Mouse (Mus musculus) heart, embryonic 10.5 days (tissue): ENCODE data around the gene Sept1. TPM values are rescaled to one million over a fixed set of nuclear protein-coding genes. Genes with fewer than 3 reads are reported as not detected.
"Not testable (repeated sequence)": the region's sequence is repeated elsewhere in the genome, so short reads cannot be mapped to it uniquely, and the experiment has no call there.

Experiments used
- DNase-seq: peaks from one replicate; pipeline ENCODE4 v3.0.0-alpha.2; 2017; ENCODE audit warnings: low spot score
- H3K27ac ChIP-seq: fragments of 300-500 bp; sonication (generic); 2 replicates; pipeline ENCODE4 v1.5.1; 2016; ENCODE audit warnings: mild to moderate bottlenecking
- H3K27me3 ChIP-seq: fragments of 300-500 bp; sonication (generic); 2 replicates; pipeline ENCODE4 v1.6.1; 2016; ENCODE audit warnings: mild to moderate bottlenecking; ENCODE audit not compliant: poor library complexity, insufficient read depth, severe bottlenecking
- H3K36me3 ChIP-seq: fragments of 300-500 bp; sonication (generic); 2 replicates; pipeline ENCODE4 v1.6.1; 2016; ENCODE audit warnings: mild to moderate bottlenecking, moderate library complexity
- H3K4me1 ChIP-seq: fragments of 300-500 bp; sonication (generic); 2 replicates; pipeline ENCODE4 v1.6.1; 2016; ENCODE audit warnings: mild to moderate bottlenecking
- H3K4me3 ChIP-seq: fragments of 300-500 bp; sonication (generic); 2 replicates; pipeline ENCODE4 v1.5.1; 2016; ENCODE audit warnings: mild to moderate bottlenecking, moderate library complexity
- H3K9me3 ChIP-seq: fragments of 300-500 bp; sonication (generic); 2 replicates; pipeline ENCODE4 v1.6.1; 2016; ENCODE audit warnings: mild to moderate bottlenecking, moderate library complexity
- WGBS: fragments of 180-500 bp; shearing (Covaris S2); methylation state at CpG from one replicate; pipeline ENCODE4 v1.1.7; 2016; 5-methylcytosine and 5-hydroxymethylcytosine counted together
- polyA plus RNA-seq: library from polyadenylated mRNA; unstranded; fragments of >200 nt; fragmentation: Nextera tagmentation; extraction: Ambion mirVana; gene quantifications from 2 replicates; pipeline ENCODE4 v1.2.1, GENCODE M21; 2016

The Sept1 gene
- polyA plus RNA-seq, 1 experiment from 2014 or later, result 25.4 TPM

- H3K36me3 ChIP-seq, result 0 out of 2 replicates have a peak, but pooled peaks cover 5% of the 10 kb centered on the region
- no peaks in the 10 kb centered on the region for H3K27me3 ChIP-seq
- 0 out of 2 replicates have a peak, but pooled peaks cover 3% of the 10 kb centered on the region for H3K9me3 ChIP-seq
- no peak for DNase-seq
- WGBS, result 90% methylated on average over 3 of the region's 3 CpGs
- H3K4me1 ChIP-seq, result peaks cover 19% of the 10 kb centered on the region
- H3K4me3 ChIP-seq, result no peak overlapping the region
- H3K27ac ChIP-seq, result no peak overlapping the region
These were observed 30.6 kb upstream of the Sept1 start for GRCm38 (mm10) chr7:127263526-127263925.

- DNase-seq, result no peak
- 82% methylated on average over 10 of the region's 10 CpGs for WGBS
- Histone ChIP-seq H3K27ac (no peak overlapping the region), H3K27me3 (no peaks in the 10 kb centered on the region), H3K4me3 (no peak overlapping the region), H3K9me3 (no peaks in the 10 kb centered on the region), H3K4me1 (peaks cover 19% of the 10 kb centered on the region), H3K36me3 (peaks cover 8% of the 10 kb centered on the region)
These were observed 29.5 kb upstream of the Sept1 start for GRCm38 (mm10) chr7:127262218-127262961.

DNA sequence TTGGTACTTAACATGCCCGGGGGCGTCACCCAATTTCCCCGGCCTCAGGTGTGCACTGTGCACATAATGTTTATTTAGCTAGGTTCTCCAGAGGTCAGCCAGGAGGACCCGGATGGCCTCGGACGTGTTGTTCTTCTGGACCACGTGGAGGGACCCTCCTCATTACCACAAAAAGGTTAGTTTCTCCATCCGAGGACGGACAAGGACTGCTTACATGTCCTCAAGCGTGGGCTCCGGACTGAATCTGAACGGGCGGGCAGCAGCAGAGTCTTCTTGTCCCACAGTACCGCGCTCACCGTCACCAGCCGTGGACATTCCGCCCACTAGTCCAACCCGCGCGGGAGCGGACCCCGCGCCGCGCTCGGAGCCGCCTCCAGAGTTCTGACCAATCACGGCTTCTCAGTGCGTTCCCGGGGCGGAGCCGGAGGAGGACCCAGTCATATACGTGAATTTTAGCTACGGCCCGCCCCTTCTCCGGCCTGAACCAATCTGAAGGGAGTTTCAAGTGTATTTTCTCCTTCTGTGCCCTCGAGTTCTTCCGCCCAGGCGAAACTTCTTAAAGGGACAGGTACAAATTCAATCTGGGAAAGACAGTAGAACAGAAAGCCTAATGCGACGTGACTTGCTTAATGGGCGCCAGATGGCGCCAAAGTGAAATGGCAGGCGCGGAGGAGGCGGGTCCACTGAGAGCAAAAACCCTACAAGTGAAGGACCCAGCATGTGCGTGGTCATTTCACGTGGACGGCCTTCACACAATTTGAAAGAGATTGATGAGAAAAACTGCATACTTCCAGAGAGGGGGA is 27.6 kb upstream of the Sept1 start, which contains the start of gene Dctpp1:
Gene Dctpp1, minus strand, starts transcription at position 401 of the 803 bp plus-strand sequence.
- Histone ChIP-seq H3K9me3 (no peaks in the 10 kb centered on the region), H3K36me3 (peaks cover 22% of the 10 kb centered on the region), H3K27me3 (no peaks in the 10 kb centered on the region), H3K4me1 (peaks cover 19% of the 10 kb centered on the region), H3K27ac (peak within 1 kb of the TSS; percentile 87), H3K4me3 (peak within 1 kb of the TSS; percentile 76)
- peak; percentile 100 for DNase-seq
- WGBS, result under 1% methylated on average over 50 of the region's 50 CpGs

DNA sequence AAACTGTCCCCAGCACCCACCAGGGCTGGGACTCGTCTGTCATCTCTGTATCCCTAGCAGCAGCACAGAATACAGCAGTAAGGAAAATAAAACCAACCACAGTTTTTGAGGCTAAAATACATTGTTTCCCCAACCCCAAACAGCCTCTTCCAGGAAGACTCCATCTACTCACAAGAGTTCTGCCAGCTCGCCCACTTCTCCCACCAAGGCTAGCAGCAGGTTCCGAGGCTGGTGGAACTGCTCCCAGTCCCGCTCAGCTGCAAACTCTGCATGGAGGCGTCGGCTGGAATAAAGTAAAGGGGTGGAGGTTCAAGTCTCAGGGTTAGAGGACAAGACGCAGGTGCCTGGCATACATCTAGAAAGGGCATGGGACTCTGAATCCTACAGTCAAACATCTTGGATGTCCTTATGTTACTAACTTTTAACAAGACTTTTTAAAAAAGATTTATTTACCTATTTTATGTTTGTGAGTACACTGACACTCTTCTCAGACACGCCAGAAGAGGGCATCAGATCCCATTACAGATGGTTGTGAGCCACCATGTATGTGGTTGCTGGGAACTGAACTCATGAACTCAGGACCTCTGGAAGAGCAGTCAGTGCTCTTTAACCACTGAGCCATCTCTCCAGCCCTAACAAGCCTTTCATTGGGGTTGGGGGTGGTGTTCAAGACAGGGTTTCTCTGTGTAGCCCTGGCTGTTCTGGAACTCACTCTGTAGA is 26.4 kb upstream of the Sept1 start:
- Histone ChIP-seq H3K4me3 (peak overlapping the region; percentile 76), H3K36me3 (peaks cover 22% of the 10 kb centered on the region), H3K27ac (no peak overlapping the region), H3K9me3 (no peaks in the 10 kb centered on the region), H3K4me1 (peaks cover 27% of the 10 kb centered on the region), H3K27me3 (no peaks in the 10 kb centered on the region)
- DNase-seq, result no peak
- WGBS, result 70% methylated on average over 8 of the region's 8 CpGs

GRCm38 (mm10) chr7:127256518-127256917 is 23.6 kb upstream of the Sept1 start:
- peaks cover 34% of the 10 kb centered on the region for H3K4me1 ChIP-seq
- H3K27ac ChIP-seq, result no peak overlapping the region
- no peak overlapping the region for H3K4me3 ChIP-seq
- H3K9me3 ChIP-seq, result no peaks in the 10 kb centered on the region
- 88% methylated on average over 5 of the region's 5 CpGs for WGBS
- peaks cover 32% of the 10 kb centered on the region for H3K36me3 ChIP-seq
- H3K27me3 ChIP-seq, result no peaks in the 10 kb centered on the region
- DNase-seq, result no peak

- H3K4me3 ChIP-seq, result no peak overlapping the region
- H3K27ac ChIP-seq, result no peak overlapping the region
- H3K27me3 ChIP-seq, result no peaks in the 10 kb centered on the region
- peaks cover 34% of the 10 kb centered on the region for H3K36me3 ChIP-seq
- 86% methylated on average over 2 of the region's 2 CpGs for WGBS
- DNase-seq, result no peak
- no peaks in the 10 kb centered on the region for H3K9me3 ChIP-seq
- H3K4me1 ChIP-seq, result peaks cover 29% of the 10 kb centered on the region
These were observed 23.0 kb upstream of the Sept1 start for GRCm38 (mm10) chr7:127255965-127256364.

DNA sequence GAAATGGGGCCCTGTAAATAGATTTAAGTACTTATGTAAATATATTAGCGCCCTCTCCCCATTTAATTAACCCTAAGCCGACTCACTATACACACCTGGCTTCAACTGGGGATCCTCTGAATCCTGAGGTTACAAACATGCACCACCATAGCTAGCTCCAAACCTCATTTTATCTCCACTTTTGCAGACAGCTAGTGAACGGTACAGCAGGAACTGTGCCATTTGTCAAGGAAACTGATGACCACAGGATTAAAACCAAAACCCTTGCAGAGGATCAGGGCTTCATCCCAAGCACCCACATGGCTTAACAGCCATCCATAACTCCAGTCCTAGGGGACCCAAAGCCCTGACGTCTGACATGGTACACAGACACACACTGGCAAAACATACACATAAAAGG is 22.1 kb upstream of the Sept1 start:
- 30% methylated on average over 4 of the region's 4 CpGs for WGBS
- Histone ChIP-seq H3K27ac (peak overlapping the region; percentile 87), H3K4me1 (peaks cover 28% of the 10 kb centered on the region), H3K9me3 (no peaks in the 10 kb centered on the region), H3K36me3 (peaks cover 34% of the 10 kb centered on the region), H3K27me3 (no peaks in the 10 kb centered on the region), H3K4me3 (peak overlapping the region; percentile 73)
- no peak for DNase-seq

- peaks cover 43% of the 10 kb centered on the region for H3K36me3 ChIP-seq
- WGBS, result 1% methylated on average over 136 of the region's 136 CpGs
- peak; percentile 97 for DNase-seq
These were observed 21.2 kb upstream of the Sept1 start for GRCm38 (mm10) chr7:127253821-127254769.

GRCm38 (mm10) chr7:127253341-127253740 is 20.4 kb upstream of the Sept1 start:
- DNase-seq, result no peak
- H3K36me3 ChIP-seq, result peaks cover 45% of the 10 kb centered on the region

More at GRCm38 (mm10) chr7:127253821-127254769, 21.2 kb upstream of the Sept1 start:
- H3K9me3 ChIP-seq, result no peaks in the 10 kb centered on the region
- peak overlapping the region; percentile 87 for H3K27ac ChIP-seq
- peaks cover 21% of the 10 kb centered on the region for H3K4me1 ChIP-seq
- peak overlapping the region; percentile 73 for H3K4me3 ChIP-seq
- H3K27me3 ChIP-seq, result no peaks in the 10 kb centered on the region

GRCm38 (mm10) chr7:127252414-127252813 is 19.5 kb upstream of the Sept1 start:
- Histone ChIP-seq H3K4me1 (peaks cover 15% of the 10 kb centered on the region), H3K27ac (no peak overlapping the region), H3K27me3 (no peaks in the 10 kb centered on the region), H3K4me3 (no peak overlapping the region; the same call in 1 of the 2 replicates), H3K9me3 (no peaks in the 10 kb centered on the region), H3K36me3 (peaks cover 45% of the 10 kb centered on the region)
- 85% methylated on average over 2 of the region's 2 CpGs for WGBS
- no peak for DNase-seq

More at GRCm38 (mm10) chr7:127253341-127253740, 20.4 kb upstream of the Sept1 start:
- Histone ChIP-seq H3K27ac (peak overlapping the region; percentile 87), H3K9me3 (no peaks in the 10 kb centered on the region), H3K4me3 (peak overlapping the region; percentile 73), H3K27me3 (no peaks in the 10 kb centered on the region), H3K4me1 (peaks cover 15% of the 10 kb centered on the region)
- whole genome bisulfite sequencing, result 79% methylated on average over 6 of the region's 6 CpGs

- H3K27ac ChIP-seq, H3K4me3 ChIP-seq, DNase-seq, H3K27me3 ChIP-seq, H3K9me3 ChIP-seq: not testable (repeated sequence)
- Histone ChIP-seq H3K36me3 (peaks cover 46% of the 10 kb centered on the region; the same call in 1 of the 2 replicates), H3K4me1 (peaks cover 28% of the 10 kb centered on the region)
- WGBS, result 91% methylated on average over 8 of the region's 8 CpGs
These were observed 17.6 kb upstream of the Sept1 start for GRCm38 (mm10) chr7:127250511-127250910.
